Mouse (Mus musculus) liver, embryonic 14.5 days (tissue): ENCODE results near the gene Shc1.
"Not testable (repeated sequence)": the region's sequence is repeated elsewhere in the genome, so short reads cannot be mapped to it uniquely, and the experiment has no call there.

Experiments used
- CTCF ChIP-seq: IDR thresholded peaks from 2 replicates; pipeline ENCODE4 v1.5.1; 2016; ENCODE audit warnings: antibody characterized with exemption, low read depth, control low read depth
- EP300 ChIP-seq: IDR thresholded peaks from 2 replicates; pipeline ENCODE4 v1.6.1; 2016; ENCODE audit warnings: antibody characterized with exemption, low read depth

DNA sequence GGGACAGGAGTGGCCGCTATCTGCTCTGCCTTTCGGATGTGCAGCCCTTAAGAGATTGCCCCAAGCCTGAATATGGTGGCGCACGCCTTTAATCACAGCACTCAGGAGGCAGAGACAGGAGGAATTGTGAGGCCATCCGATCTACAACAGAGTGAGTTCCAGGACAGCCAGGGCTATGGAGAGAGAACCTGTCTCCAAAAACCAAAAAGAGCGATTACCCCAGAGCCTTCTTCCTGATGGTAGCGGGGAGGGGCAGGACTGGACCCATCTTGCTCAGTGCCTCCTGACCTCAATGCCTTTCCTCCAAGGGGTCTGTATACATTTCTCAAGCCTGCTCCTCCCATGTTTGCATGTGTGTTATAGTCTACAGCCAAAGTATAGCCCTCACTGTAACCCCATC is 10.8 kb downstream of the Shc1 start:
- not testable (repeated sequence) for TF ChIP-seq CTCF, EP300
